Mouse (Mus musculus): ENCODE measurements around the gene Mical3. TPM values are rescaled to one million over a fixed set of nuclear protein-coding genes. Genes with fewer than 3 reads are reported as not detected.

Mical3 gene
- polyA plus RNA-seq, 1 experiment from 2014 or later: 13.7 TPM

DNA sequence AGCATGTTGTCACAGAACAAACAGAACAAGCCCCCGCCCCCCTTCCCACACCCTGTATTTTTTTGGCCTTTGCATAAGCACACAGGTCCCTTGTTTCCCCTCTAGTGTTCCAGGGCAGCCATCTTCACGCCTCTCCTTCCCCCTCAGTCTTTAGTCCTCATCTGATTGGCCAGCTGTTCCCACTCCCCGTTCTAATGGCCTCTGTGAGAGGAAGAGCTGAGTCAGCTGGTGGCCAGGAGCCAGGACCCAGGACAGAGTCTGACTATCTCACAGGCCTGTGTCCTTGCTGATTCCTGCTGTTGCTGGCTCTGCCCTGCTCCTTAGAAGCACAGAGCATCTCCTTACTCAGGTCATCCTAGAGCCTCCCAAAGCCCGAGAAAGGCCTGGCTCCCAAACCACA is 13.3 kb upstream of the Mical3 start:
- peaks cover 16% of the 10 kb centered on the region for H3K27me3 ChIP-seq (replicated peaks)
- no peaks in the 10 kb centered on the region for H3K9me3 ChIP-seq (replicated peaks)
- H3K9ac ChIP-seq: no peak overlapping the region
- no peak overlapping the region for H3K27ac ChIP-seq
- no peak overlapping the region for H3K4me2 ChIP-seq
- H3K4me1 ChIP-seq: no peaks in the 10 kb centered on the region
- H3K36me3 ChIP-seq: no peaks in the 10 kb centered on the region
- 0 out of 2 replicates have a peak, but pooled peaks have one; percentile 33 for ATAC-seq
- no peak overlapping the region for H3K4me3 ChIP-seq
- 42% methylated on average over 4 of the region's 4 CpGs for WGBS (ENCODE audit: insufficient replicate concordance)

DNA sequence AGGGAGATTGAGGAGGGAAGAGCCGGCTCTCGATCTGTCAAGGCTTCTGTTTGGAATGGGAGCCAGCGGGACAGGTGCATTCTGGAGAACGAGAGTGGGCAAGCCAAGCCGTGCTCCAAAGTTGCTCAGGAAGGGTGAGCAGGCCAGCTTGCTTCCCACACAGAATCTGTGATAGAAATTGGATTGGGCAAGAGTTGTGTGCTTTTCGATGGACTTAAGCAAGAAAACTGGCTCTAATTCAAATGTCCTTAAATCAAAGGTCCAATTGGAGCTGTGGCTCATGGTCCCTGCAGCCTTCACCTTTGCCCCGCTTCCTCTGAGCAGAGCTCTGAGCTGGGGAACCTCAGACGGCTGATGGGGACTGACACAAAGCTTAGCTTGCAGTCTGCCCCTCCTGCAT is 12.6 kb upstream of the Mical3 start:
- 65% methylated on average over 8 of the region's 8 CpGs for WGBS (ENCODE audit: insufficient replicate concordance)

DNA sequence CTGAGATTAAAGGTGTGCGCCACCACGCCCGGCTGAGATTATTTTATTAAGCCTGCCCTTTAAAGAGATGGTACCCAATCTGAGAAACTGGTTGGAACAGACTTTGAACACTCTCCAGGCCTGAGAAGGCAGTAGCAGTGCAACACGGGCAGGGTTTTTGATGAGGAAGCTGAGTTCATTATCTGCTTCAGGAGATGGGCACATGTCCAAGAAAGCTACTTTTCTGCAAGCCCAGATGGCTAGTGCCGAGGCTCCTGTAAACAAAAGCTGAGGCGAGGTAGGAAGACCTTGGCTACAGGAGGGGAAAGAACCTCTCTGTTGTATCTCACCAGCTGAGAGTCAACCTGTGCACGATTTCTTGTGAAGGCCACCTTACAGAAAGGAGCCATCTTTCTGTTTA is 11.5 kb upstream of the Mical3 start:
- no peaks in the 10 kb centered on the region for H3K36me3 ChIP-seq
- no peaks in the 10 kb centered on the region for H3K9me3 ChIP-seq (replicated peaks)
- no peaks in the 10 kb centered on the region for H3K4me1 ChIP-seq
- peaks cover 7% of the 10 kb centered on the region; the same call in 1 of the 2 replicates for H3K27me3 ChIP-seq (replicated peaks)
- no peak overlapping the region for H3K4me2 ChIP-seq
- H3K27ac ChIP-seq: no peak overlapping the region
- H3K4me3 ChIP-seq: no peak overlapping the region
- no peak for ATAC-seq
- H3K9ac ChIP-seq: no peak overlapping the region
- WGBS (ENCODE audit: insufficient replicate concordance): 71% methylated on average over 7 of the region's 7 CpGs

More for the DNA sequence above, 12.6 kb upstream of the Mical3 start:
- ATAC-seq: peak; percentile 64
- Histone ChIP-seq H3K27ac (no peak overlapping the region), H3K9me3 (replicated peaks) (no peaks in the 10 kb centered on the region), H3K27me3 (replicated peaks) (peaks cover 16% of the 10 kb centered on the region), H3K36me3 (no peaks in the 10 kb centered on the region), H3K4me2 (no peak overlapping the region), H3K4me1 (no peaks in the 10 kb centered on the region), H3K4me3 (no peak overlapping the region), H3K9ac (no peak overlapping the region)

DNA sequence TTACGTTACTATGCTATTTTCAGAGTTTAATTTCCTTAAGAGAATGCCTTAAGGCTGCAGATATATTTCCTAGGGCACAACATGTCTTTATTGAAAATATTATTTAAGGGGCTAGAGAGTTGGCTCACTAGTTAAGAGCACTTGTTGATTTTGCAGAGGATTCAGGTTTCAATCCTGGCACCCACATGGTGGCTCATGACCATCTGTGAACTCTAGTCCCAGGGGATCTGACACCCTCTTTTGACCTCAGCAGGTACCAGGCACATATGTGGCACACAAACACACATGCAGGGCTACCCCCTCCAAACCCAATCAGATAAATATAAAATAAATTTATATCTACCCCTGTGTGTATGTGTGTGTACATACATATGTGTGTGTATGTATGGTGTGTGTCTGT is 8.5 kb upstream of the Mical3 start:
- no peak overlapping the region for H3K9ac ChIP-seq
- H3K4me2 ChIP-seq: no peak overlapping the region
- no peaks in the 10 kb centered on the region for H3K9me3 ChIP-seq (replicated peaks)
- ATAC-seq: no peak
- 78% methylated on average over 1 of the region's 1 CpGs for WGBS (ENCODE audit: insufficient replicate concordance)
- no peak overlapping the region for H3K27ac ChIP-seq
- H3K27me3 ChIP-seq (replicated peaks): peaks cover 23% of the 10 kb centered on the region
- H3K4me3 ChIP-seq: no peak overlapping the region
- H3K4me1 ChIP-seq: no peaks in the 10 kb centered on the region
- H3K36me3 ChIP-seq: no peaks in the 10 kb centered on the region

DNA sequence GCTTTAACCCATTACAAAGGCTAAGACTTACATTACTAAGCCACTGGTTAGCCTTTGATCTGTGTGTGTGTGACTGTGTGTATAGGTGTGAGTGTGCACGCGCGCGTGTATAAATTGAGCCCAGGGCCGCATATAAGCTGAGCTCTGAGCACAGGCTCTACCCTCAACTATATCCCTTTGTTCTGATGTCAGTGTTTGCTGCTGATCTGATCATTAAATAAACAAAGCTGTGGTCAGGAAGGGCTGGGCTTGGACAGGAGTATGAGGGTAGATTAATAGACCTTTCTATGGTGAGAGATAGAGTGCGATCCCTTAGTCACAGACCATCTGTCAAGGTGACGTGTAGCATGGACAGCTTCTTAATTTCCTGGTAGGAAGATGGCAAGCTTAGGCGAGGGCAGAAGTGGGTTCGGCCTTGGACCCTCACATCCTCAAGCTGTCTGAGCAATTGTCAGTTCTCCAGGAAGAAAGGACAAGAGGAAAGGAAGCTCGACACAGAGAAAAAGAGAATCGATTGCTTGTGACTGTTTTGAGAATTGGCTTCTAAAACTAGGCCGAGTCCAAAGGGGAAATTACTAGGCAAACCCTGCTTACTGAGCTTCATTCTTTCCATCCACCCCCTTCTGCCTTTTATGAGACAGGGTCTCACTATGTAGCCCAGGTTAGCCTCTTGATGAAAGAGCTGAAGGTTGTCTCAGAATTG is 7.7 kb upstream of the Mical3 start:
- H3K9me3 ChIP-seq (replicated peaks): no peaks in the 10 kb centered on the region
- peaks cover 29% of the 10 kb centered on the region for H3K27me3 ChIP-seq (replicated peaks)
- no peak overlapping the region for H3K4me2 ChIP-seq
- H3K9ac ChIP-seq: no peak overlapping the region
- 62% methylated on average over 12 of the region's 12 CpGs for WGBS (ENCODE audit: insufficient replicate concordance)
- ATAC-seq: no peak
- H3K36me3 ChIP-seq: no peaks in the 10 kb centered on the region
- H3K4me1 ChIP-seq: no peaks in the 10 kb centered on the region
- H3K27ac ChIP-seq: no peak overlapping the region
- no peak overlapping the region for H3K4me3 ChIP-seq

DNA sequence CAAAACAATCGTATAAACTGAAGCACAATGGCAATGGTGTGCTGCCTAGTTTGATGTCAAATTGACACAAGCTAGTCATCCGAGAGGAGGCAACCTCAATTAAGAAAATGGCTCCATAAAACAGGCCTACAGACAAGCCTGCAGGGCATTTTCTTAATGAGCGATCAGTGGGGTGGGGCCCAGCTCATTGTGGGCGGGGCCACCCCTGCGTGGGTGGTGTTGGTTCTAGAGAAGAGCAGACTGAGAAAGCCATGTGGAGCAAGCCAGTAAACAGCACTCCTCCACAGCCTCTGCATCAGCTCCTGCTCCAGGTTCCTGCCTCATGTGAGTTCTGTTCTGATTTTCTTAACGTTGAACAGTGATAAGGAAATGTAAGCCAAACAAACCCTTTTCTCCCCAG is 6.4 kb upstream of the Mical3 start:
- Histone ChIP-seq H3K27me3 (replicated peaks) (peaks cover 40% of the 10 kb centered on the region), H3K27ac (no peak overlapping the region)
- 46% methylated on average over 6 of the region's 6 CpGs for WGBS (ENCODE audit: insufficient replicate concordance)

DNA sequence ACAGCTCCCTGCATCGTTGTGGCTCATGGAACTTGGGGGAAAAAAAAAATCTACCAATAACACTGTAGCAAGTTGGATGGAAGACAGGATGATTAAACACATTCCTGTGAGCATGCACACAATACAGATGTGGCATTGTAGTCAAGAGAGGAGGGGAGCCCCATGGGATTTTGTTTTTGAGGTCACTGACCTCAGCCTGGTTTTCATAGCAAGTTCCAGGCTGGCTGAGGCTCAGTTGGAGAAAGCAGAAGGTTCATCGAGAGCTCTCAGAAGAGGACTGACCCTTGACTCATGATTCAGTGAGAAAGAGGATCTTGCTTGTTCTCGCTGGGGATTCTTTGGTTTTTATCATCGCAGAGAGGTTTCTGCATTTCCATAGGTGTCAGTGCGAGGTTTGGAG is 4.1 kb upstream of the Mical3 start:
- no peak overlapping the region for H3K27ac ChIP-seq
- no peak overlapping the region for H3K4me2 ChIP-seq
- H3K27me3 ChIP-seq (replicated peaks): peaks cover 60% of the 10 kb centered on the region
- 38% methylated on average over 5 of the region's 5 CpGs for WGBS (ENCODE audit: insufficient replicate concordance)
- H3K4me3 ChIP-seq: no peak overlapping the region
- H3K36me3 ChIP-seq: no peaks in the 10 kb centered on the region
- H3K9ac ChIP-seq: no peak overlapping the region
- H3K4me1 ChIP-seq: peaks cover 11% of the 10 kb centered on the region
- H3K9me3 ChIP-seq (replicated peaks): no peaks in the 10 kb centered on the region
- no peak for ATAC-seq

More for the DNA sequence above, 6.4 kb upstream of the Mical3 start:
- H3K36me3 ChIP-seq: no peaks in the 10 kb centered on the region
- no peaks in the 10 kb centered on the region for H3K9me3 ChIP-seq (replicated peaks)
- H3K4me1 ChIP-seq: no peaks in the 10 kb centered on the region
- no peak overlapping the region for H3K4me3 ChIP-seq
- ATAC-seq: no peak
- no peak overlapping the region for H3K9ac ChIP-seq
- no peak overlapping the region for H3K4me2 ChIP-seq

DNA sequence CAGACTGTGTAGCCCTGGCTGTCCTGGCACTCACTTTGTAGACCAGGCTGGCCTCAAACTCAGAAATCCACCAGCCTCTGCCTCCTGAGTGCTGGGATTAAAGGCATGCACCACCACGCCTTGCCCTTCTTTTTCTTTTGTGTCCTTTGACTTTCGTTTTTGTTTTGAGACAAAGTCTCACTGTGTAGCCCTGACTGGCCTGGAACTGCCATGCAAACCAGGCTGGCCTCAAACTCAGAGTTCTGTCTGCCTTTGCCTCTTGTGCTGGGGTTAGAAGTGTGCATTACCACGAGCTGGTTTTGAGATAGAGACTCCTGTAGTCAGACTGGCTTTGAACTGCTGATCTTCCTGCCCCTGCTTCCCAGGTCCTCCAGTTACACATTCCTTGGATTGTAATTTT is 3.5 kb upstream of the Mical3 start:
- Histone ChIP-seq H3K9ac (no peak overlapping the region), H3K4me1 (peaks cover 17% of the 10 kb centered on the region), H3K27me3 (replicated peaks) (peaks cover 66% of the 10 kb centered on the region), H3K4me3 (no peak overlapping the region), H3K36me3 (no peaks in the 10 kb centered on the region), H3K4me2 (no peak overlapping the region), H3K27ac (no peak overlapping the region), H3K9me3 (replicated peaks) (no peaks in the 10 kb centered on the region)
- ATAC-seq: no peak
- 36% methylated on average over 3 of the region's 3 CpGs for WGBS (ENCODE audit: insufficient replicate concordance)

DNA sequence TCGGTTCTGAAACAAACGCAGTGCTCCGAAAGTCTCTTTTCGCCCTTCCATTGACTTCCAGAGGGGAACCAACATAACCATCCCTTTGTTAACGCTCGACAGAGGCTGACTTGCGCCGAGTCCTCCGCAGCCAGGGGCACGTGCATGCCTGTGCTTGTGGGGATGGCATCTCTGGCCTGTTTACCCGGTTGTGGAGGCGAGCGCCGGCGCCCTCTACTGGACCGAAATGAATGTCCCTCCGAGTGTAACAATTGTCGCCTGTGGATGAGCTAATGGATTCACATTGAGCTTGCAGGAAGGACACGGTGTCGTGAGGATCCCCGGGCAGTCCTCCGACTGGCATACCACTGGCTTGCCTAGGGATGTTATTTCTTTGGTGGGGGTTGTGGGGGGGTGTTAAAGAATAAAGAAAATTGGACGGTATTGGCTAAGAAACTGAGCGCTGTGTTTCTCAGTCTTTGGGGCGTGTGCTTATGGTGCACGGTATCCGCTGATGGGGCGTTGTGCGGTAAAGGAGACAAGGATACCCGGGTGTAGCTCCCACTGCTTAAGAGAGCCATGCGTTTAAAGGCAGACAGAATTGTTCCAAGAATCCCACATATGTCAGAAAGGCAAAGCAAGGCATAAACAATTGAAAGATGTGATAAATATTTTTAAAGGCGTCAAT is 627 bp downstream of the Mical3 start:
- peak; percentile 89 for ATAC-seq
- no peak overlapping the region for H3K27ac ChIP-seq
- peaks cover 19% of the 10 kb centered on the region for H3K4me1 ChIP-seq
- peak overlapping the region; percentile 55 for H3K9ac ChIP-seq
- peaks cover 66% of the 10 kb centered on the region for H3K27me3 ChIP-seq (replicated peaks)
- H3K4me3 ChIP-seq: peak overlapping the region; percentile 51
- no peaks in the 10 kb centered on the region for H3K9me3 ChIP-seq (replicated peaks)
- WGBS (ENCODE audit: insufficient replicate concordance): 2% methylated on average over 32 of the region's 32 CpGs
- no peaks in the 10 kb centered on the region for H3K36me3 ChIP-seq
- H3K4me2 ChIP-seq: peak overlapping the region; percentile 85

DNA sequence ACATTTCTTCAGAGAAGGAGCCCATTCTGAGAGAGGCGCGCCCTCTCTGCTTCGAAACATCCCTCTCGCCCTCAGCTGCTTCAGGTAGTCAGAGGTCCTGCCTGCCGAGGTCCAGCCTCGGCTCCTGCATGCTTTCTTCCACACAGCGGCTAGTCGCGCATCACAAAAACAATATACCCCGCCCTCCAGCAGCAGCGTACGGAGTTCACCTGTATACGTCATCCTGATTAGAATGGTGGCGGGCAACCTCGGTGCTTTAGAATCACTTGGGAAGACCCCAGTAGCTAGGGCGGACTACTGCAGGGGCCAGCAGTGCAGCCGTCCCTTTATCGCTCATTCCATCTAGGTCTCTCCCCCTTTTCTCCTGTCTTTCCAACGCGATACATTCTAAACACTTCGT is 1.3 kb downstream of the Mical3 start:
- Histone ChIP-seq H3K4me1 (peaks cover 19% of the 10 kb centered on the region), H3K4me3 (peak overlapping the region; percentile 51), H3K9me3 (replicated peaks) (no peaks in the 10 kb centered on the region), H3K4me2 (peak overlapping the region; percentile 85), H3K9ac (peak overlapping the region; percentile 55), H3K36me3 (no peaks in the 10 kb centered on the region), H3K27me3 (replicated peaks) (peaks cover 59% of the 10 kb centered on the region), H3K27ac (no peak overlapping the region)
- WGBS (ENCODE audit: insufficient replicate concordance): 11% methylated on average over 21 of the region's 21 CpGs
- peak; percentile 47 for ATAC-seq

DNA sequence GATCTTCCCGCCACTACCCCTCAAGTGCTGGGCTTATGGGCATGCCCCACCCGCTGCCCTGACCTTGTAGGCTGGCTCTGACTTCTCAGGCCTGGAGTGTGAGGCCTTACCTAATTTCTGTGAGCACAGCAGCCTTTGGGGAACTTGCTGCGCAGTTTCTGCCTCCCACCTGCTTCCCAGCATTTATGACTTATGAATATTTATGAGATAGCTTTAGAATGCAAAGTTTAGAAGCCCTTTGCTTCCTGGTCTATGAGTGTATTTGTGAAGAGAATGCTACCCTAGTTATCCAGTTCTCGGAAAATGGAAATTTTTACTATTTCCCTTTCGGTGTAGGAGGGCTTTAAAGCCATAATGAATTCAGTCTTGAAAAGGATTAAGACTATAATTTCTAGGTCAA is 2.1 kb downstream of the Mical3 start:
- H3K4me1 ChIP-seq: peaks cover 19% of the 10 kb centered on the region
- H3K9ac ChIP-seq: no peak overlapping the region
- 82% methylated on average over 5 of the region's 5 CpGs for WGBS (ENCODE audit: insufficient replicate concordance)
- H3K4me3 ChIP-seq: no peak overlapping the region
- H3K27me3 ChIP-seq (replicated peaks): peaks cover 53% of the 10 kb centered on the region
- no peak for ATAC-seq
- no peak overlapping the region for H3K27ac ChIP-seq
- no peak overlapping the region for H3K4me2 ChIP-seq
- H3K9me3 ChIP-seq (replicated peaks): no peaks in the 10 kb centered on the region
- no peaks in the 10 kb centered on the region for H3K36me3 ChIP-seq

DNA sequence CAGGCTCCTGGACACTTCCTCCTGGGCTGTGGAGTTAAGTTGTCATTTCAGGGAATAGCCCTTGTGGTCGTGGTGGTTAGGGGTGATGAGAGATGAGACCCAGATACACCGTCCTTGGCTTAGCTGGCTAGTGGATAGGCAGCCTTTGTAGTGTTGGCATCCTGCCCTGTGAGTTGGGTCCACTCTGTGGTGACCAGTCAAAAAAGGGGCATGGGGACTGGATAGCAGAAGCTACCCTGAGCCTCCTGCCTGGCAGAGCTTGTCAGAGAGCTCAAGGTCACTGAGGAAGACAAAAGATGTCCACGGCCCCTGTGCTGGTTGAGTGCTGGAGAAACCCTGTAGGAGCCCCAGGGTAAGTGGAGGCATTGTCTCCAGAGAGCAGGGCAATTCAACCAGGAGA is 3.1 kb downstream of the Mical3 start:
- peaks cover 19% of the 10 kb centered on the region for H3K4me1 ChIP-seq
- ATAC-seq: no peak
- H3K9ac ChIP-seq: no peak overlapping the region
- no peak overlapping the region for H3K4me3 ChIP-seq
- peaks cover 45% of the 10 kb centered on the region for H3K27me3 ChIP-seq (replicated peaks)
- H3K4me2 ChIP-seq: no peak overlapping the region
- whole genome bisulfite sequencing (ENCODE audit: insufficient replicate concordance): 40% methylated on average over 3 of the region's 3 CpGs
- H3K36me3 ChIP-seq: no peaks in the 10 kb centered on the region
- no peak overlapping the region for H3K27ac ChIP-seq
- no peaks in the 10 kb centered on the region for H3K9me3 ChIP-seq (replicated peaks)

Data from liver, embryonic 12.5 days (tissue).